ENCODE assay signal across 9 mouse cellular contexts in genomic region chr13:76681286-76681685, GRCm38 (mm10).
DNase-seq lines count a peak whose midpoint lies in the region; ATAC-seq lines count a peak whose summit lies in the region.
"Had no signal": no experiment of that assay in that cellular context is flagged by ENCODE, and none has a peak within 500 bp of the region (broad histone marks: within the 10 kb centered on the region; RNA-seq: fewer than 3 reads in every experiment).

No protein-coding gene starts in this region.

- no peak overlapping the region for H3K4me2 ChIP-seq in hindbrain, embryonic 14.5 days (replicated peaks)
- H3K4me2 ChIP-seq: kidney, embryonic 15.5 days had no signal

- DNase-seq in heart, adult 8-10 months (ENCODE audit: low spot score): peak; percentile 27
- DNase-seq in heart, adult 11 months: no peak
- DNase-seq in 3T3-L1 (ENCODE audit: low read depth, low spot score) (peak; percentile 56), R1 (ENCODE audit: low read depth, low spot score) (peak; percentile 8)
- DNase-seq in hindbrain, embryonic 14.5 days (ENCODE audit: low spot score): peak; percentile 82
- DNase-seq in right cerebral cortex, adult 2 months (ENCODE audit: low spot score in 2 of 2): no peak

- H3K36me3 ChIP-seq in hindbrain, embryonic 14.5 days (replicated peaks; ENCODE audit: control insufficient read depth, insufficient read depth): no peaks in the 10 kb centered on the region
- H3K36me3 ChIP-seq: kidney, embryonic 15.5 days had no signal

- ATAC-seq in hindbrain, embryonic 14.5 days (ENCODE audit: low FRiP score): peak; percentile 62; the same call in 1 of the 2 replicates
- ATAC-seq in erythroblast, adult 5-6 weeks (replicated peaks; ENCODE audit: low FRiP score, poor library complexity, severe bottlenecking): no peak
- no peak for ATAC-seq in erythroid progenitor cell, adult 5-6 weeks (replicated peaks; ENCODE audit: low FRiP score, poor library complexity, severe bottlenecking)

- H3K4me1 ChIP-seq in hindbrain, embryonic 14.5 days (replicated peaks; ENCODE audit: control insufficient read depth, insufficient read depth, low read length): no peaks in the 10 kb centered on the region
- H3K4me1 ChIP-seq: kidney, embryonic 15.5 days had no signal

- H3K4me3 ChIP-seq in hindbrain, embryonic 14.5 days (replicated peaks; ENCODE audit: low read length): no peak overlapping the region
- H3K4me3 ChIP-seq: kidney, embryonic 15.5 days had no signal

- H3K27ac ChIP-seq in hindbrain, embryonic 14.5 days: no peak overlapping the region
- H3K27ac ChIP-seq: kidney, embryonic 15.5 days had no signal

- no peaks in the 10 kb centered on the region for H3K27me3 ChIP-seq in hindbrain, embryonic 14.5 days (ENCODE audit: control insufficient read depth, insufficient read depth, low read length)
- H3K27me3 ChIP-seq: kidney, embryonic 15.5 days had no signal

- H3K9me3 ChIP-seq in hindbrain, embryonic 14.5 days (ENCODE audit: control insufficient read depth, low read length): no peaks in the 10 kb centered on the region
- H3K9me3 ChIP-seq: kidney, embryonic 15.5 days had no signal

- no peak overlapping the region for H3K9ac ChIP-seq in hindbrain, embryonic 14.5 days
- H3K9ac ChIP-seq: kidney, embryonic 15.5 days had no signal

Comparison
In these comparisons a context has a peak if more than half of its experiments do, and no peak if none do; other contexts are left out.
1. DNase-seq: peak in heart, adult 8-10 months (single experiment), 3T3-L1 (single experiment), R1 (single experiment) and hindbrain, embryonic 14.5 days (single experiment); none in heart, adult 11 months (single experiment) and right cerebral cortex, adult 2 months (0 of 2).